Mouse (Mus musculus) NIH3T3 (cell line): ENCODE results near the gene Lrpprc.

Experiments used
- DNase-seq: peaks from one replicate; pipeline ENCODE4 v3.0.0-alpha.2; 2012; ENCODE audit warnings: low read depth

The Lrpprc gene

DNA sequence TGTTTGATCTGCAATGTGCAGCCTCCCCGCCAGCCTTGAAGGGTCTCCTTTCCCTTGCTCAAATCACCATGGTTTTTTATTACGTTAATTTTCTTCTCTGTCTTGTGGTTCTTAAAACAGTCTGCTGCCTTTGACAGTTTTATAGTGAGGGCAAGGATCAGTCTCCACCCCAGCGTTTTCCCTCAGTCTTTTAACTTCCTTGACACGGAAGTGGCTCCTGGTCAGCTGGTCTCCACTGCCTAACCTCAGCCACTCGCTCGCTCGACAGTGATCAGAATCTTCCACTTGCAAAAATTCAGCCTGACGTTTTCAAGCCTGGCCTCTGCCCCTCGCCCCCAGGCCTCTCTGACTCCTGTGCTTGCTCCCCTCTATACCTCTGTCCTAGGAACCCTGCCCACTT is 124.9 kb downstream of the Lrpprc start:
- no peak for DNase-seq

DNA sequence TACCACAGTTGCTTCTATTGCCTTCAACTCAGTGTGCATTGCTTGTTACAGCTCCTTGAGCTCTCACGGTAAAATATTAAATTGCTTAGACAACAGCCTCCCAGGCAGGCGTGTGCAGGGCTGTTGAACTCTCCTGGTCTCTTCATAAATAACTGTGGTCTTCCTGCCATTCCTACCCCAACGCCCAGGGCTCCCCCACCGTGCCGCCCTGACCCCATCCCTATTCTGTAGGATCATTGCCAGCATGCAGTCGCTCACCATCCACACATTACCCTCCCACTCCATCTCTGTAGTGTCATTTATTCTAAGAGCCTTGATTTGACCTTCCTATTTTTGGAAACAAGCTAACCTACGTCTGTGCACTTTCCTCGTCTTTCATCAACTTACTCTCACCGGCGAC is 125.5 kb downstream of the Lrpprc start:
- no peak for DNase-seq

DNA sequence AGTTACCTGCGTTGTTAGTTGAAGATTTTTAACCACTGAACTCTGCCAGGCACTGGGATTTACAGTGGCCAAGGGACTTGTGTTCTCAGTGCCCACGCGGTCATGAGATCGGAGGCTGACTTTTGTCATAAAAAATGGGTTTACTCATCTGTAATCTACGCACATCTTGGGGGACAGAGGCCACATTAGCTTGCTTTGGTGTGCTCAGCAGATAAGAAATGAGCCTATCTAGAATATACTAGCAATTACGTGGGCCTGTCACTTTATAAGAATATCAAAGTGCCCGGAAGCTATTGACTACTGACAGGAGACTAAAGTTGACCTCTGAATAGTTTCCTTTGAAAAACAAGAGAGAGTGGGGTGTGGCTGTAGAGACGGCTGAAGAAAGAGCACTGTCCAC is 131.6 kb downstream of the Lrpprc start:
- no peak for DNase-seq

DNA sequence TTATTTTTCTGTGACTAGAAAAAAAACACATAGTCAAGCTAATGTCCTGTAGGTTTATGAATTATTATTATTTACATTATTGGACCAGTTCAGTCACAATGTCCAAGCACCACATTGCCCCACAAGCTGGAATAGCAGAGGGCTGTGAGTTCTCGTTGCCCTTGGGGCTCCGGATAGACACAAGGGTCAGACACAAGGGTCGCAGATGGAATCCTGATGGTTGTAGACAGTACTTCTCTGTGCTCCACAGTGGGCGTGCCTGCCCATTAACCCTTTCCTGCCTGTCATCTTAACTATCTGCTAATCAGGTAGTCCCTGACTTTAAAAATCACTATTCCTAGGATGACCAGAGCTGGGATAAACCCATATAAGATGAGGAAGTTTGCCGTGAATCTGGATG is 132.4 kb downstream of the Lrpprc start:
- no peak for DNase-seq

GRCm38 (mm10) chr17:84657782-84658181 is 132.8 kb downstream of the Lrpprc start:
- DNase-seq = no peak

GRCm38 (mm10) chr17:84657422-84657732 is 133.2 kb downstream of the Lrpprc start:
- peak; percentile 50 for DNase-seq

- no peak for DNase-seq
These were observed 133.8 kb downstream of the Lrpprc start for GRCm38 (mm10) chr17:84656653-84657421.

DNA sequence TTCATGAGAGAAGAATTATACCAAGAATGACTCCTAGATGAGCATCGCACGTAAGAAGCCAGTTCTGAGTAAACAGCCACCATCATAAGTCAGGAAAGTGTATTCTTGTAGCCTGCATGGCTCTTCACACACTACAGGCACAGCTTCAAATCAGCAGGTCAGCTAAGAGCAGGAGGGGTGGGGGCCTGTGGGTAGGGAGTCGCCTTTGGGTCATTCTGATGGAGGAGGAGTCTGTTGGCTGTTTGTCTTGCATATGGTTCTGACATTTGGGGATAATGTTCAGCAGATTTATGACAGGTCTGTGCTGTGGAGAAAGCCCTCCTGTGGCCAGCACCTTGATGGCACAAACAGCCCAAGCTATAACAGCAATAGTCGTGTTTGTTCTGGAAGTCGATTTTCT is 134.4 kb downstream of the Lrpprc start:
- no peak for DNase-seq
